Mouse (Mus musculus) olfactory bulb, adult 2 months (tissue): ENCODE measurements around the gene Tatdn2.

Source experiments
- CTCF ChIP-seq: fragments of 200-500 bp; IDR thresholded peaks from 2 replicates; pipeline ENCODE4 v1.5.1; 2012; ENCODE audit warnings: low read depth, mild to moderate bottlenecking, low read length, moderate library complexity; ENCODE audit not compliant: insufficient read depth
- POLR2A ChIP-seq: fragments of 200-500 bp; IDR thresholded peaks from 2 replicates; pipeline ENCODE4 v1.6.1; 2012; ENCODE audit warnings: mild to moderate bottlenecking, low read depth, low read length, moderate library complexity; ENCODE audit not compliant: insufficient read depth

GRCm38 (mm10) chr6:113741425-113741824 is 44.6 kb downstream of the Tatdn2 start:
- no peak for TF ChIP-seq POLR2A
- no peak for TF ChIP-seq CTCF
